Mouse (Mus musculus) spleen, adult 2 months (tissue): Measurements from ENCODE around the gene Exoc4.

Experiments used
- CTCF ChIP-seq: fragments of 200-500 bp; IDR thresholded peaks from 2 replicates; pipeline ENCODE4 v1.5.1; 2011; ENCODE audit warnings: mild to moderate bottlenecking, inconsistent platforms; ENCODE audit not compliant: insufficient read depth, insufficient read length, insufficient replicate concordance; ENCODE audit errors: extremely low read depth
- POLR2A ChIP-seq: fragments of 200-500 bp; IDR thresholded peaks from 2 replicates; pipeline ENCODE4 v1.6.1; 2011; ENCODE audit warnings: low read depth, low read length, inconsistent platforms

- TF ChIP-seq CTCF (no peak), POLR2A (no peak)
These were observed 79.4 kb downstream of the Exoc4 start for GRCm38 (mm10) chr6:33328326-33328725.
